Mouse (Mus musculus) CH12.LX (cell line): ENCODE data around the gene Ncoa7. TPM values are rescaled to one million over a fixed set of nuclear protein-coding genes. Genes with fewer than 3 reads are reported as not detected.
A peak's percentile ranks its signal among the peaks of the same experiment; 100 is the strongest.

Experiments
- DNase-seq: peaks from one replicate; pipeline ENCODE4 v3.0.0-alpha.2; 2013; ENCODE audit errors: extremely low read depth
- H3K27ac ChIP-seq: 2 replicates; pipeline ENCODE4 v1.5.1; 2012; ENCODE audit warnings: low read depth, mild to moderate bottlenecking, control low read depth, moderate library complexity; ENCODE audit not compliant: insufficient read depth
- H3K27me3 ChIP-seq: replicated peaks from 2 replicates; pipeline ENCODE3; 2012; ENCODE audit warnings: inconsistent platforms
- H3K36me3 ChIP-seq, 2 experiments: replicated peaks in 1 of 2; 2 replicates each; pipeline versions ENCODE3 to v1.6.1; 2012; ENCODE audit warnings: inconsistent platforms in 1 of 2, low read length in 1 of 2, mild to moderate bottlenecking in 1 of 2, mixed read lengths in 1 of 2, moderate library complexity in 1 of 2; ENCODE audit not compliant: control insufficient read depth in 1 of 2, insufficient read depth in 1 of 2
- H3K4me1 ChIP-seq, 2 experiments: 2 replicates each; pipeline ENCODE4 v1.6.1; 2012; ENCODE audit warnings: inconsistent platforms in 1 of 2, moderate library complexity in 1 of 2; ENCODE audit not compliant: insufficient read depth in 2 of 2, control insufficient read depth in 1 of 2
- H3K4me2 ChIP-seq: 2 replicates; pipeline ENCODE4 v1.6.1; 2012; ENCODE audit warnings: low read depth, mild to moderate bottlenecking, control low read depth; ENCODE audit not compliant: poor library complexity, insufficient read depth, severe bottlenecking
- H3K4me3 ChIP-seq, 3 experiments: fragments of 150-350 bp in 1 of 3; sonication (generic) in 1 of 3; replicated peaks in 1 of 3; 2 replicates each; pipeline versions ENCODE3 to v1.5.1; 2011 to 2012; ENCODE audit warnings: low read depth in 2 of 3, low read length in 2 of 3, mild to moderate bottlenecking in 2 of 3, moderate library complexity in 2 of 3, control low read depth in 1 of 3, improper control_type of control experiment in 1 of 3, inconsistent platforms in 1 of 3, mixed read lengths in 1 of 3; ENCODE audit not compliant: poor library complexity in 1 of 3
- H3K79me2 ChIP-seq: replicated peaks from 2 replicates; pipeline ENCODE4 v1.6.1; 2012; ENCODE audit warnings: mild to moderate bottlenecking, moderate library complexity; ENCODE audit not compliant: control insufficient read depth, poor library complexity, insufficient read depth, severe bottlenecking; ENCODE audit errors: extremely low read depth
- H3K9ac ChIP-seq: 2 replicates; pipeline ENCODE4 v1.6.1; 2012; ENCODE audit warnings: low read depth, mild to moderate bottlenecking, control low read depth, moderate library complexity; ENCODE audit not compliant: insufficient read depth
- H3K9me3 ChIP-seq: replicated peaks from 2 replicates; pipeline ENCODE3; 2012; ENCODE audit warnings: low read length, inconsistent platforms, mixed read lengths
- CHD1 ChIP-seq: IDR thresholded peaks from 2 replicates; pipeline ENCODE4 v1.6.1; 2012; ENCODE audit warnings: low read depth, low read length, improper control_type of control experiment, inconsistent platforms
- CHD2 ChIP-seq: IDR thresholded peaks from 2 replicates; pipeline ENCODE4 v1.6.1; 2011; ENCODE audit warnings: low read length, improper control_type of control experiment
- CTCF ChIP-seq, 2 experiments: IDR thresholded peaks in 1 of 2; conservative IDR thresholded peaks in 1 of 2; 2 replicates each; pipeline ENCODE4 v1.5.1; 2011 to 2012; ENCODE audit warnings: low read depth in 2 of 2, low read length in 2 of 2, improper control_type of control experiment in 1 of 2, inconsistent platforms in 1 of 2, mild to moderate bottlenecking in 1 of 2, moderate library complexity in 1 of 2
- ELF1 ChIP-seq: IDR thresholded peaks from 2 replicates; pipeline ENCODE4 v1.6.1; 2014; ENCODE audit warnings: low read depth, mild to moderate bottlenecking, inconsistent platforms, low read length, improper control_type of control experiment
- ETS1 ChIP-seq: conservative IDR thresholded peaks from 2 replicates; pipeline ENCODE4 v1.6.1; 2012; ENCODE audit warnings: low read depth, mild to moderate bottlenecking, inconsistent platforms, low read length, improper control_type of control experiment, moderate library complexity
- GABPA ChIP-seq: IDR thresholded peaks from 2 replicates; pipeline ENCODE4 v1.6.1; 2012; ENCODE audit warnings: low read depth, low read length, improper control_type of control experiment, inconsistent platforms; ENCODE audit not compliant: insufficient replicate concordance
- IRF4 ChIP-seq: IDR thresholded peaks from 2 replicates; pipeline ENCODE4 v1.6.1; 2014; ENCODE audit warnings: low read depth, mild to moderate bottlenecking, inconsistent platforms, low read length, improper control_type of control experiment
- JUND ChIP-seq: conservative IDR thresholded peaks from 2 replicates; pipeline ENCODE4 v1.6.1; 2011; ENCODE audit warnings: low read depth, low read length, improper control_type of control experiment
- MAX ChIP-seq: IDR thresholded peaks from 2 replicates; pipeline ENCODE4 v1.6.1; 2011; ENCODE audit warnings: low read length, improper control_type of control experiment
- MAZ ChIP-seq: IDR thresholded peaks from 2 replicates; pipeline ENCODE4 v1.6.1; 2012; ENCODE audit warnings: low read depth, mild to moderate bottlenecking, inconsistent platforms, low read length, improper control_type of control experiment, moderate library complexity
- NRF1 ChIP-seq: IDR thresholded peaks from 2 replicates; pipeline ENCODE4 v1.6.1; 2014; ENCODE audit warnings: low read depth, mild to moderate bottlenecking, inconsistent platforms, low read length, improper control_type of control experiment, moderate library complexity
- POLR2AphosphoS2 ChIP-seq: IDR thresholded peaks from 2 replicates; pipeline ENCODE4 v1.6.1; 2011; ENCODE audit warnings: low read depth, low read length, improper control_type of control experiment
- RAD21 ChIP-seq: IDR thresholded peaks from 2 replicates; pipeline ENCODE4 v1.6.1; 2011; ENCODE audit warnings: low read depth, mild to moderate bottlenecking, low read length, improper control_type of control experiment, moderate library complexity
- RCOR1 ChIP-seq: conservative IDR thresholded peaks from 2 replicates; pipeline ENCODE4 v1.6.1; 2012; ENCODE audit warnings: low read depth, mild to moderate bottlenecking, inconsistent platforms, low read length, improper control_type of control experiment
- SIN3A ChIP-seq: IDR thresholded peaks from 2 replicates; pipeline ENCODE4 v1.6.1; 2012; ENCODE audit warnings: low read length, improper control_type of control experiment, inconsistent platforms
- SMC3 ChIP-seq: IDR thresholded peaks from 2 replicates; pipeline ENCODE4 v1.6.1; 2011; ENCODE audit warnings: low read depth, low read length, improper control_type of control experiment
- USF2 ChIP-seq: conservative IDR thresholded peaks from 2 replicates; pipeline ENCODE4 v1.6.1; 2011; ENCODE audit warnings: low read depth, low read length, improper control_type of control experiment
- ZMIZ1 ChIP-seq: IDR thresholded peaks from 2 replicates; pipeline ENCODE4 v1.6.1; 2012; ENCODE audit warnings: low read depth, mild to moderate bottlenecking, inconsistent platforms, low read length, improper control_type of control experiment
- dilution Hi-C: fragments of 300-500 bp; cut with MboI; formaldehyde crosslinking; loops from 2 replicates; pipeline ENCODE4 v1.14.3; 2020; ENCODE audit warnings: low sequenced_read_pairs; ENCODE audit not compliant: extremely low pct_unique_long_range_greater_than_20kb, extremely low pct_ligation_motif_present
- in situ Hi-C: fragments of 300-500 bp; cut with MboI; formaldehyde crosslinking; loops from 3 replicates; pipeline ENCODE4 v1.14.3; 2019; ENCODE audit warnings: low sequenced_read_pairs, low pct_ligation_motif_present, low pct_unique_long_range_greater_than_20kb, mixed read lengths
- polyA plus RNA-seq: library from polyadenylated mRNA; unstranded; fragments of >175 nt; gene quantifications from 2 replicates; pipeline ENCODE4 v1.2.1, GENCODE M21; 2012; ENCODE audit warnings: low read depth; ENCODE audit not compliant: insufficient read length
- total RNA-seq, 2 experiments: library from RNA; depleted of rRNA; stranded (reverse); fragments of 300-350 nt in 1 of 2; fragments of >200 nt in 1 of 2; gene quantifications; 2 replicates each; pipeline ENCODE4 v1.2.3; 2012 to 2014

Ncoa7 gene
- total and polyA plus RNA-seq, 3 experiments, result 4.7 to 9.2 (median 7.0) TPM

GRCm38 (mm10) chr10:30729157-30730096, 73.7 kb downstream of the Ncoa7 start:
- H3K79me2 ChIP-seq, result no peaks in the 10 kb centered on the region
- TF ChIP-seq GABPA (no peak), SMC3 (peak; percentile 63), SIN3A (no peak), CTCF (conservative IDR thresholded peaks at IDR 0.05 in 1 of 2, IDR thresholded peaks at IDR 0.05 in 1 of 2; ENCODE audit: low read depth in 2 of 2, low read length in 2 of 2) (peak in 1 of 2 experiments; percentile 61; a peak in 2 of 4 replicates), MAX (no peak), USF2 (no peak), RAD21 (peak; percentile 18), NRF1 (no peak), ETS1 (no peak), ELF1 (no peak), JUND (no peak), CHD1 (no peak)
- H3K9ac ChIP-seq, result no peak overlapping the region
- H3K4me2 ChIP-seq, result no peak overlapping the region
- no peak overlapping the region for H3K4me3 ChIP-seq
- dilution Hi-C loops, result no loop called here
- no peak for DNase-seq
- H3K36me3 ChIP-seq, result peaks cover 0 to 4% of the 10 kb centered on the region in 2 experiments
- no peaks in the 10 kb centered on the region for H3K9me3 ChIP-seq
- H3K27ac ChIP-seq, result no peak overlapping the region
- in situ Hi-C loops, result no loop called here
- peaks cover 0 to 7% of the 10 kb centered on the region in 2 experiments; a peak in 1 of 4 replicates for H3K4me1 ChIP-seq
- H3K27me3 ChIP-seq, result no peaks in the 10 kb centered on the region

- Histone ChIP-seq H3K27me3 (no peaks in the 10 kb centered on the region), H3K4me3 (no peak overlapping the region), H3K36me3 (peaks cover 7 to 14% of the 10 kb centered on the region in 2 experiments), H3K79me2 (no peaks in the 10 kb centered on the region), H3K9ac (no peak overlapping the region), H3K4me2 (no peak overlapping the region), H3K27ac (no peak overlapping the region), H3K4me1 (peaks cover 0 to 17% of the 10 kb centered on the region in 2 experiments; a peak in 2 of 4 replicates), H3K9me3 (no peaks in the 10 kb centered on the region)
- DNase-seq, result no peak
- in situ Hi-C loops, result no loop called here
- dilution Hi-C loops, result no loop called here
- TF ChIP-seq ZMIZ1 (no peak), CTCF (conservative IDR thresholded peaks at IDR 0.05 in 1 of 2, IDR thresholded peaks at IDR 0.05 in 1 of 2; ENCODE audit: low read depth in 2 of 2, low read length in 2 of 2) (no peak), RCOR1 (no peak), USF2 (no peak), CHD2 (no peak), IRF4 (no peak), MAZ (no peak), POLR2AphosphoS2 (no peak)
These were observed 80.1 kb downstream of the Ncoa7 start for GRCm38 (mm10) chr10:30723014-30723413.
